Mouse (Mus musculus) CD4-positive helper T cell, adult 2 months (primary cell): ENCODE measurements around the gene Dus2.

ENCODE experiments used
- DNase-seq: peaks from one replicate; pipeline ENCODE4 v3.0.0-alpha.2; 2012; ENCODE audit warnings: low read depth, missing footprints, low spot score

Dus2 gene

DNA sequence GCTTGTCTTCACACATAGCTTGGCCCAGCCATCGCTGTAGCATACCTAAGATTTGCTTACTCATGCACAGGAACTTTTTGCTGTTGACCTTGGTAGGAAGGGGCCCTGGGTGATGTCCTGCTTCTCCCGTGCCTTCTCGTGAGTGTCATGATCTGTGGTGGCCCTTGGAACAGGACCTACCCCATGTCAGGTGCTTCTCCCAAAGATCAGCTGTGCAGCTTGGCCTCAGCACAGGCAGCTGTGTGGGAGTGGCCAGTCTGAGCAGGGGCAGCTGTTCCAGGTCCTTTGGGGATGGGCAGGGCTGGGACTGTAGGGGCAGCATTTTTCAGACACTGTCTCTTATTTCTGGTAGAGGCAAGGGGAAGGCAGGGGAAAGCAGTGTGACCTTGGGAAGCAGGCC lies 53.0 kb downstream of the Dus2 start:
- DNase-seq: no peak

DNA sequence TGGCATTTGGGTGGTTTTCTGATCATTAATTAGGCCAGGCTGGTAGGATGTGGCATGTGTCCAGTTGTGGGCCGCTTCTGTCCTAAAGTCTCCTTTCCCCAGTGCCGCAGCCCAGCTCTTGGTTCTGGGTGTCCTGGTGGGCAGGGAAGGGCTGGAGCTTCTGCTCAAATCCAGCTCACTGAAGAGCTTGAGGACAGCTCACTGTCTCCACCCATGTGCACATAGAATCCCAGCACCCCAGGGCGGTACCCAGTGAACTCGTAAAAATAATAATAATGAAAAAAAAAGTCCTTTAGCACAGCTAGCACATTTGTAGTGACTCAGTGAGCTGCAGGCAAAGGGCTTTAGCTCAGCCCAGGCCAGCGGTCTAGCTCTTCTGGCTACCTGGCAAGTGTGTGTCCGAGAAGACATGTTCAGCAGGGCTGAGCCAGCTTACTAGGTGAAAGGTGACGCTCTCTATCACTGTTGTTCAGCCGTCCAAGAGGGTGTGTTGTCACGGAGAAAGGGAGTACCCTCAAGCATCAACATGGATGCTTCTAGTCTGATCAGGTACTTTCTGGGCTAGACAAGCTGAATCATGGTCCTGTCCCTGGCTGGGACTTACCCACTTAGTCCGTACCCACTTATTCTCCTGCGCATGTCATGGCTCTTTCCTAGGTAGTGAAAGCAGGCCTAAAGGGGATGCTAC lies 55.9 kb downstream of the Dus2 start:
- DNase-seq: no peak

DNA sequence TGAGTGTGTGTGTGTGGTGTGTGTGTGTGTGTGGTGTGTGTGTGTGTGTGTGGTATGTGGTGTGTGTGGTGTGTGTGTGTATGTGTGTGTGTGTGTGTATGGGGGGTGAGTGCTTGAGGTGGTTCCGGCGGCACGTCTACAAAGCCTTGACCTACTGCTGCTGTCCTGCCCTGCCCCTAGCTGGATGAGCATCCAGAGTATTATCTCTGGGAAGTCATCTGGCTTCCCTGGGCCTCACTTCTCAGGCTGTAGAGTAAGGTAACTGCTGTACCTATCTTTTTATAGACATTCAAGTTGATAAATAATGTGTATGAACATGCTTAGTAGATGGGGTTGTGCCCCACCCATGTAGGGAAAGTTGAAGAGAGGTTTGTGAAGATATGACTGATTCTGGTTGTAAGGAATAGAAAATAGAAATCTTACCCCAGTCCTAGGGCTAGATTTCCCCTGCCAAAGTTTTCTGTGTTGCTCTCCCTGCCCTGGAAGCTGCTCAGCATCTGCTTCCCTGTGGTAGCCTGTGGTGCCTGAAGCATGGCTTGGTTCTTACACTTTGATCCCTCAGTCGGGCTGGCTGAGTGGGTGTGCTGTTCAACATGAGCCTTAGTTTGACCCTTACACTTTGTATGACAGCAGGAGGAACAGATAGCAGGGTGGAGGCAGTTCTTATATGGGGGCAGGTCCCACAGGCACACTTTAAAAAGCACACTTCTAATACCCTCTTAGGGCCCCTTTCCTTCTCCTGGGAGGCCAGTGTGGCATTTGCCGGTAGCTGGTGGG lies 56.9 kb downstream of the Dus2 start:
- no peak for DNase-seq

DNA sequence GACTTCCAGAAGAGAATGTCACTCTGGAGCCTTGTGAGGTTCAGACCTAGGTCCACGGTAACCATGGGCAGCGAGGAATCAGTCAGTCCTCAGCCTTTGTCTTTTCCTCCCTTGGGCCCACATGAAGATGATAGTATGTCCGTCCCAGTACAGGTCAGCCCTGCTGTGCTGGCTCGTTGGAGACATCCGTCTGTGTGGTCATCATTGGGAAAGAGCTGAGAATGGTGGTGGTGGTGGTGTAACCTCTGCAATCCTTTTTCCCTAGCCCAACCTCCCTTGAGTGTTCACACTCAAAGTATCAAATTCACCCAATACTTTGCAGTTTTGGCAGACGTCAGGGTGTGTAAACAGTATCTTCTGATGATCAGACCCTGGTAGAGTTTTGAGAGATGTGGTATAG lies 58.7 kb downstream of the Dus2 start:
- no peak for DNase-seq

DNA sequence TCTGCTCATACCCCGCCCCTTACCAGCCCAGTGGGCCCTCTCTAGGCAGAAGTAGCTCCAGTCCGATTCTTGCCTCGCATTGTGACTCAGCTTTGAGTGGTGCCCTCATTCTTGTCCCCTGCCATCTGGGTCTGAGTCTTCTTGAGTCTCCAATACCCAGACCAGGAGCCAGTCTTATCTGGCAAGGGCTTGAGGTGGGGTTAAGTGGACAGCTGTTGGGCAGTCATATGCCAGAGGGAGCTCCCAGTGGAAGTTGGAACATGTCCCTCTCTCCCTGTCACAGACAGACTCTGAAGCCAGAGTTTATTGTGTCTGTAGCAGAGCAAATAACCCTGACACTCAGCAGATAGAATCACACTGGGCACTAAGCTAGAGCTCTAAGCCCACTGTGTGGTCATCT lies 59.9 kb downstream of the Dus2 start:
- no peak for DNase-seq

DNA sequence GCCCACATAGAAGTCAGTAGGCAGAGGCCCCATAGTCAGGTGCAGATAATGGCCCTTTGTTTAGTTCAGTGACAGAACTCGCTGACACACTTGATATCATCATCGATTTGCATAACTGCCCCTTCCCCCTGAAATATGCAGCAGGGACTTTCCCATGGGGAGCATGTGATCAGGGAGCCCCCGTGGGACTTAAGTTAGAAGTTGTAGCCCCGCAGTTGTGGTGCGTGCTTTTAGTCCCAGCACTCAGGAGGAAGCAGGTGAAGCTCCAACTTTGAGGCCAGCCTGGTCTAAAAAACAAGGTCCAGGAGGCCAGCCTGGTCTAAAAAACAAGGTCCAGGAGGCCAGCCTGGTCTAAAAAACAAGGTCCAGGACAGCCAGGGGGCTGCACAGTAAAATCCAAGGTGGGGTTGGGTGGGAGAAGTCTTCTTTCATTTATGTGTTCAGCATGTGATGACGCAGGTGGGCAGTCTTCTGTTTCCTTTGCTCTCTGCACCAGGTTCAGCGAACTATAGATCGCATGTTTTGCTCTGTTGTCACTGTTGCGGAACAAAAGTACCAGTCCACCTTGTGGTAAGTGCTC lies 61.5 kb downstream of the Dus2 start:
- DNase-seq: peak; percentile 74

DNA sequence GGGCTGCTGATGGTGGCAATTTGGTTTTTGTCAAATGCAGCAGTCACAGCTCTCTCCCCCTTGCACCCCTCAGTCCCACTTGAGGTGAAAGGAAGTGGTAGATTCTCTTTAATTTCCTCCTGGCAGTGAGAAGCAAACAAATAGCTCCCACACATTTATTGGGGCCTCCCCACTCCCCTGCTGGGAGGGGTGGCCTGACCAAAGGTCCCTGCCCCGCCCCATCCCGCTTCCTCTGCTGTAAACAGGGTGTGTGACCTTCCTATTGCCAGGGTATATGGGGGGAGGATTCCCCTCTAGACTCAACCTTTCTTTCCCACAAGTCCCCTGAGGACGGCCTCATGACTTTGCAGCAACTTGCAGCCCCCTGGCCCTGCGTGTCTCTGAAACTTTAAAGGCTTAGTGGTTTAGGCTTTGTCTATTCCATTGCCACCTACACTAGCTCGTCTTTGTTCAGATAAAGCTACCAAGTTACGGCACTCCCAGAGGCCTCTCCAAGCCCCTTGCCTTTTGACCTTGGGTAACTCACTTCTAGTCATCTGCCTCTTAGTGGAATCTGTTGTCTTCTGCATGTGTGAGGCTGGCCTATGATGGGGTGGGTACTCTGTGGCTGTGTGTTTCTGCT lies 63.2 kb downstream of the Dus2 start:
- peak; percentile 91 for DNase-seq

DNA sequence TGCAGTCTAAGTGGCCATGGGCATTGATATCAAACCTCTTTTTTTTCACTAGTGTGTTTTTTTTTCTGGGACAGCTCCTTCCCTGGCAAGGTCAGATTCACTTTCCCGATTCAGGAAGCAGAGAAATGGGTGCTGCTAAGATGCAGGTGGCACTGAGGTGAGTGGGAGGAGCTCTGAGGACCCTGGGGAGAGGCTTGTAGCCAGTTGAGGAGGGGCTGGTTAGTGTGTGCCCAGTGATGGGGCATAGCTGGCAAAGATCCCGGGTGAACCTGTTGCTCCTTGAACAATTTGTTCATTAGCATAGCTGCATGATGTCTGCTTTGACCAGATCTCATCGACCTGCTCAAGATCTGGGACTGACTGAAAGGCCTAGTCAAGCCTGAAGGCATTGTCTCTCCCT lies 63.9 kb downstream of the Dus2 start:
- DNase-seq: peak; percentile 34

DNA sequence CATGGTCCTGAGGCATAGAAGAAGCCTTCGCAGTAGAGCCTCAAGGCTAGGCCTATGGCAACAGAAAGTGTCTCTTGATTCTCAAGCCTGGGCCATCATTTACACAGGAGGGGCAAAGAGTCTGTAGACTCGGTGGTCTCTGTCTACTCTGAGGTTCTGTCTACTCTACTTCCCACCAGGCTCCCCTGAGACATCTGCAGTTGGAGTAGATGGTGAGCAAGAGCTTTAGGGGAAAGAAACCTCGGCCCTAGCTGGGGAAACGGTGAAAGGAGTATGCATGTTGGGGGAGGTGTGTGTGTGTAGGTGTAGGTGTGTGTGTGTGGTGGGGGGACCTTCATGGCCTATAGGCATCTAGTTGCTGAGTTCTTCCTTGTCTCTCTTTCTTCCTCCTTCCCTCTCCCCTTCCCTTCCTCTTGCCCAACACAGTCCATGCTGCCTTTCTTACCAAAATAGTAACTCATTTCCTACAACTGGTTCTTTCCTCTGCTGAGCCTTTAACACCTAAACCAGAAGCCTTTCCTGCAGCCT lies 65.4 kb downstream of the Dus2 start:
- no peak for DNase-seq

DNA sequence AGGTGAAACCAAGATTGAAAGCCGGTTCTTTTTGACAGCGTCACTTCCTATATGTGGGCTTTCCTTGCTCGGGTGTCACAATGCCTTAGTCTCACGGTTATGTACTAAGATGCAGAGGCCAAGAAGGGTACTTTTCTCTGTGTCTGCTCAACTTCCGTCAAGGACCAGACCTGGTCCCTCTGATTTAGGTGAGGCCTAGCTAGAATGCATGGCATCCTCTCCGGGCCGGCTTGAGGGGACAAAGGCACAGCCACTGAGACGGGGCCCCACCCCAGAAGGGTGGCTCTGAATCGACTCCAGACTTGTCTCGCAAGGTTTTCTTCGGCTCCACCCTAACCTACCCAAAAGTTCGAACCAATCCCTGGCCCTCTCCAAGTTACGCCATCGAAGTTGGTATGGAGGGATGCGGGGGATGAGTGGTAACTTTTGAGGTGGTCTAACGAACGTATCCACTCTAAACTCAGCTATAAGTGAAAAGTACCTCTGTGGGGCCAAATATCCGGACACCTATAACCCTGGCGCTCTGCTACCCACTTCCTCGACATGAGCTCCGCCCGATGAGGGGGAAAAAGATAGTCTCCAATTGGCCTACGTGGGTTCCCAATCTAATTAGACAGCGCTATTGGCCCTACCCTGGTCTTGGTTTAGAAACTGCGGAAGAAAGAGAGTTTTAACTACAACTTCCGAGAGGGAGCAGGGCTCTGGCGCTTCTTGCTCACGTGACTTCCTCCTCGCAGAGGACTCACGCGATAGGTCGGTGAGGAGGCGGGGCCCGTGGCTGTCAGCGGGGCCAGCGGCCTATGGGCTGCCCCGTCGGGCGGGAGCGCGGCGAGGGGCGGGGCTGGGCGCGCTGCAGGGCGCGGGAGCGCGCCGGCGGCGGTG lies 67.8 kb downstream of the Dus2 start, which contains the start of gene Nfatc3:
Gene Nfatc3 (plus strand): TSS at position 110 of the 882 bp plus-strand sequence.
- peak; percentile 99 for DNase-seq

DNA sequence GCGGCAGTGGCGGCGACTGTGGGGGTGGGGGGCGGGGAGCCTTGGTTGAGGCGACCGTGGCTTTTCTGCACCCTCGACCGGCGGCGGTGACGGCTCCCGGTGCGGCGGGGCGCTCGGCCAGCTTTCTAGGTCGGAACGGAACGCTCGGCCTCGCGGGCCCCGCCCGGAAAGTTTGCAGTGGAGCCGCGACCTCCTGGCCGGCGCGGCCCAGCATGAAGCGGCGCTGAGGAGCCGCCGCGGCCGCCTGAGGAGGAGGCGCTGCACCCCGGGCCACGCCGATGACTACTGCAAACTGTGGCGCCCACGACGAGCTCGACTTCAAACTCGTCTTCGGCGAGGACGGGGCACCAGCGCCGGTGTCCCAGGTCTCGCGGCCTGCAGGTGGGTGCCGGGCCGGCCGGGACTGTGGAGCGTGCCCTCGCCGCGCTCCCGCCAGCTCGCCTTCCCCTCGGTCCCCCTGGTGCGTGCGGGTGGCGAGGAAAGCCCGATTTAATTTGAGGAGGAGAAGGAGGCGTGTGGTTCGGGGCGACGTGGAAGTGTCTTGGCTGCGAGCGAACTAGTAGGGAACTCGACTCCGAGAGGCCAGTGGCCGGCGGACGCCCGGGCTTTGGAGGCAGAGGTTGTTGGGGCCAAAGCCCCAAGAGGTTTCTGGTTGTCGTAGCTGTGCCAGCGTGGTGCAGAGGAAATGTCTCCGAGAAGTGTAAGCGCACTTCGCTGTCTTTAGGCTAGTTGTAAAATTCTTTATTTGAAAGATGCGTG lies 68.7 kb downstream of the Dus2 start:
- DNase-seq: no peak

DNA sequence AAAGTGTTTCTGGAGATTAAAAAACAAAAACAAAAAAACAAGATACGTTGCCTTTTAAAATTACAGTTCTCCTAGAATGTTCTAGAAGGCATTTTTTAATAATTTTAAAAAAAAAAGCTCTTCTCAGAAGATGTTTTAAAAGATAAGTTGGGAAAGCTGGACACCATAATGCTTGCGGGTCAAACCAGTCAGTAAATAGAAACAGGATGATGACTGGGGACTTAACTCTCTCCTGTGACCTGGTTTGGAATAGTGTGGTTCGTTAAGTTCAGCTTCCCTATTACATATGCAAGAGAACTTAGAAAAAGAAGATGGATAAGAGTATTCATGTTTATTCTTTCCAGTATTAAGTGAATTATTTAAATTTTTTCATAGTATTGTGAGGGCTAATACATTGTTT lies 69.4 kb downstream of the Dus2 start:
- peak; percentile 18 for DNase-seq

DNA sequence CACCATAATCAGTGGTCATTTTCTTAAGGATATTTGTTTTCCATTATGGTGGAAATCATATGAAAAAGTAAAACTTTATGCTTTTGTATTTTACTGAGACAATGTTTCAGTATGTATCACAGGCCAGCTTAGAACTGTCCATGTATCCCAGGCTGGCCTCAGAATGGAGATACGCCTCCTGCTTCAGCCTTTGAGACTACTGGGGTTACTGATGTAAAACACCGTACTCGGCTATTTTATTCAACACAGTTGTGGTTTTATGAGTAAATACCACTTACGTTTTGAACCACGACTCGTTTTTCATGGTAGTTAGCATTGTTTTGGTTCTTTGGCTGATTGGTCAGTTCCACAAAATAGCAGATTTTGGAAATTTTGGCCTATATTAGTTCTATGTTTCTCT lies 70.5 kb downstream of the Dus2 start:
- peak; percentile 15 for DNase-seq

DNA sequence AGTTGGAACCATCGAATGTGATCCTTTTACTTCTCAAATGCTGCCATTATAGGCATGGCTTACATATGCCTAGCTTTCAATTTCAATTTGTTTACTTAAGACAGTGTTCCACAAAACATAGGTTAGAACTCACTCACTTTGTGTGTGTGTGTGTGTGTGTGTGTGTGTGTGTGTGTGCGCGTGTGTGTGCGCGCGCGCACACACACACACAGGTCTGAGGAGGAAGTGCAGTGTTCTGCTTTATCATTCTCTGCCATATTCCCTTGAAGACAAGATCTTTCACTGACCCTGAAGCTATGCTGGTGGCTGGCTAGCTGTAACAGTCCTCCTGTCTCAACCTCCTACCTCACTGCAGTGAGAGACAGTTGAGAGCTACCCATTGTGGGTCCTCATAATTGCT lies 71.9 kb downstream of the Dus2 start:
- DNase-seq: peak; percentile 72

DNA sequence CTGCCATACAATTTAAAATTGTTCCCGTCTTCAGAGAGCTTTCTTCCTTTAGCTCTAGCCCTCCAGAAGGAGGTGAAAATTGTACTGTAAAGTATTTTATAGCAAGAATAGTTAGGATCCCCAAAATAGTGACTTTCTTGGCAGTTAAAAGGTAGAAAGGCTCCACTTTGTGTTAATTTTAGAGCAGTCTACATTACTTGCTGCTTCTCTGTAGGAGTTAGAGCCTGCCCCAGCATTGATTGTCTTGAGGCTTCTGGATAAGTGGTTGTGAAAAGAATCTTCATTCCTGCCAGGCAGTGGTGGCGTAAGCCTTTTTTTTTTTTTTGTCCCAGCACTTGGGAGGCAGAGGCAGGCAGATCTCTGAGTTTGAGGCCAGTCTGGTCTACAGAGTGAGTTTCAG lies 75.6 kb downstream of the Dus2 start:
- no peak for DNase-seq

DNA sequence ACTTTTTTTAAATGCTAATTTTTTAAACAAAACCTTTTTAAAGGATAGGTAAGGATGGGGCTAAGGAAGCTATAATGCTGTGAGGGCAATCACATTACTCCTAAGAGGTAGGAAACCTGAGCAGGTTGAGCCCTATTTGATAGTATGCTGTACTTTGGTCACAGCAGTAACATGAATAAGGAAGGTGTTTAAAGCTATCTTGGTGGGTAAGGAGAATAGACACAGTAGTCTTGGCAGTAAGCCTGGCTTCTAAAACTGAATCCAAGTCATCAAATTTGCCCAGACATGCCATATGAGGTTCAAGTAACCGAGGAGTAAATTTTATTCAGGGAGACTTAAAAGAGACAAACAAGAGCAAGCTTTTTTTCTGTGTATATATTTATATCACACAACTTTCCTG lies 78.4 kb downstream of the Dus2 start:
- no peak for DNase-seq

DNA sequence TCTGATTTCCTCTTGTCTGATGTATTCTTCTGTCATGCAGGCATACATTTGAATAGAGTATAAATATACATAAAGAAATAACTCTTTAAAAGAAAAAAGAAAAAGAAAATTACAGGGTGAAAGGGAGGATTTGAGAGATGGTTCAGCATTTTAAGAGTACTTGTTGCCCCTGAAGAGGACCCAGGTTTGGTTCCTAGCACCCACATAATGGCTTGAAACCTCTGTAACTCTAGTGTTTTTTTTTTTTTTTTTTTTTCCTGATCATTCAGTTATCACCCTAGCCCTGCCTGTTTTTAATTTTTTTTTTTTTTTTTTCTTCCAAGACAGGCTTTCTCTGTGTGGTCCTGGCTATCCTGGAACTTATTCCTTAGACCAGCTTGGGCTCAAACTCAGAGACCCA lies 81.0 kb downstream of the Dus2 start:
- no peak for DNase-seq

DNA sequence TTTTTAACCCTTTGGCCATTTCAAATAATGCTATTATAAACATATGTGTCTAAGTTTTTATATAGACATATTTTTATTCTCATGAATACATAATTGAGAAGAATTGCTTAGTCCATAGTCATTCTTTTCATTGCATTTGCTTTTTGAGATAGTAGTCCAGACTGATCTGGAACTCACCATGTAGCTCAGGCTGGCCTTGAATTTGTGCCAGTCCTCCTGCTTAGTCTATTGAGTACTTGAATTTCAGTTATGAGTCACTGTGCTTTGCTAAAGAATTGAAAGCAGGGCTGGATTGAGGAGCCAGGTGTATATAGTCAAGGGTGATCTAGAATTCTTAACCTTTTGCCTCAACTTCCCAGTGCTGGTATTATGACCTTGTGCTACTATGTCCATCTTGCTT lies 83.1 kb downstream of the Dus2 start:
- no peak for DNase-seq

DNA sequence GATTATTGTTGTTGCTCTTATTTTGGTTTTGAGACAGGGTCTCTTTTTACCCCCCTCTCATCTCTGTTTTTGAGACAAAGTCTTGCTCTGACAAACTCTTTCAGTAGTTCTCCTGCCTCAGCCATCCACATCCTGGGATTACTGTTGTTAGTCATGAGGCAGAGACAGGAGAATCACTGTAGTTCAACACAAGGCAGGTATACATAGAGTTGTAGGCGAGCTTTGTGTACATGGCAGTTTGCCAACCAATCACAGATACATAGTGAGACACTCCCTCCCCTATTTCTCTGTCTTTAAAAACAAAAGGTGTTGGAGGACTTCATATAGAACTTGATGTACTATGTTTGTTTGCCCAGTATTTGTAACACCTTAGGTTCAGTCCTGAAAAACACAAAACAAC lies 83.5 kb downstream of the Dus2 start:
- peak; percentile 18 for DNase-seq

DNA sequence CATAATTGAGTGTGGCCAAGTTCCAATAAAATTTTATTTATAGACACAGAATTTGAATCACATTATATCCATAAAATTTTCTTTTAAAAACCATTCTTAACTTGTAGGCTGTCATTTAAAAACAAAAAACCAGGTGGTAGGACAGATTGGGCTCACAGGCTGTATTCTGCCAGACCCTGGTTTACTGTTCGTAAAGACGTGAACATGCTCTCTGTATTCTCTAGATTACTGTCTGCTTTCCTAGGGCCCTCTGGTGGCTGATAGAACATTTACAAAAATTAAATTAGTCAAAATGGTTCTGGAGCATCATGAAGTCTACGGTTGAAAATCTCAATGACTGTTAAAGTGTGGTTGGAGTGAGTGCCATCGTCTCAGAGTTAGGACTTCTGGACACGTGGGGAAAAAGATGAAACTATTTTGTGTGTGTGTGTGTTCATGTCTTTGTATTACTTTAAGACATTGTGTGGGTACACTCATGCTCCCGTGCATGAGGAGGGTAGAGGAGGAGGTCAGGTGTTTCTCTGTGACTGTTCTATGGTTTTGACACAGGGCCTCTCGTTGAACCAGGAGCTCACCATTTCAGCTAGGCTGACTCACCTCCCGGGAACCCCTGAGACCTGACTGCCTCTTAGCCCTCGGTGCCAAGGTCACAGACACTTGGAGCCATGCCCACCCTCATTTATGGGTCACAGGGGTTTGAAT lies 84.2 kb downstream of the Dus2 start:
- peak; percentile 49 for DNase-seq
